Mouse (Mus musculus) left cerebral cortex, adult 2 months (tissue): Measurements from ENCODE around the gene 2210016F16Rik. TPM values are rescaled to one million over a fixed set of nuclear protein-coding genes. Genes with fewer than 3 reads are reported as not detected.
"Not testable (repeated sequence)": the region's sequence is repeated elsewhere in the genome, so short reads cannot be mapped to it uniquely, and the experiment has no call there.

Experiments used
- DNase-seq, 2 experiments: peaks; one replicate each; pipeline ENCODE4 v3.0.0; 2021 to 2022; ENCODE audit warnings: low spot score in 2 of 2, mixed read lengths in 1 of 2; ENCODE audit errors: extremely low spot score in 1 of 2
- H3K27ac ChIP-seq: fragments of 200-600 bp; 2 replicates; pipeline ENCODE4 v1.8.1; 2022
- H3K4me3 ChIP-seq: fragments of 200-600 bp; 2 replicates; pipeline ENCODE4 v1.8.1; 2022
- CTCF ChIP-seq: fragments of 200-600 bp; IDR thresholded peaks from 2 replicates; pipeline ENCODE4 v1.8.1; 2022; ENCODE audit warnings: antibody characterized with exemption, mild to moderate bottlenecking, moderate library complexity
- intact Hi-C: fragments of 180-260 bp; cut with DNase I; formaldehyde crosslinking; loops from one replicate; pipeline ENCODE4 v1.15.1; 2025
- total RNA-seq, 2 experiments: library from RNA; stranded (reverse); gene quantifications; 2 replicates each; pipeline ENCODE4 v1.2.3; 2021

Gene 2210016F16Rik
- total RNA-seq, 2 experiments from 2014 or later, result 7.1 to 7.4 TPM

DNA sequence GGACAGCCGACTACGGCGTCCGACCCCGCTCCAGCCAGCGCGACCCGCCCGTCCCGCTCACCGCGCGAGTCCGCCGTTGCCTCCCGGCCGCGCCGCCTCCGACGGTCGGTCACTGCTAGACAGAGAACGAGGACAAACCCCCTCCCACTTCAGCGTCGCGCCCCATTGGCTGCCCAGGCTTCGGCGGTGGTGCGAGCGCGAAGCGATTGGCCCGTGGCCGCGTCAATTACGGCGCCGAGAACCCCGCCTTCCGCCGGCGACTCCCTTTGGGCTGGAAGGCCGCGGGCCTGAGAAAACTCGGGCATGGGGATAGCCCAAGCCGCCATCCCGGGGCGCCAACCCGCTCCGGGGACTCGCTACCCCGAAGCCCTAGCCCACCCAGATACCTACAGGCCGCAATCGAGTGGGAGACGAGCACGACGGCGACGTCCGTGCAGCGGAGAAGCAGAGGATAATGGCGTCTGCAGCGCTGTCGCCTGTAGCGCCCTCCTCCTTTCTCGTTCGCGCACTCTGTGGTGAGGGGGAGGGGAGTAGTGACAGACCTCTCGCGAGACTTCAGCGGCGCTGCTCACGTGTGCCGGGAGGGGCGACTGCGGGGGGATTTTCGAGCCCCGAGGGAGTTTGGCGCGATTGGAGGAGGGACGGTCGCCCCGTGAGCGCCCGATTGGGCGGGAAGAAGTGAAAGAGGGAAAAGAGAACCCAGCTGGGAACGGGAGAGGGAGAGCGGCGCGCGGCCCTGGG is 17.1 kb upstream of the 2210016F16Rik start, which contains the start of gene Rmi1:
Rmi1 (plus strand) TSS at position 246 of the 741 bp plus-strand sequence.
- intact Hi-C loops, result loop anchor here (1.0 to 5.0 kb wide), 2 partner anchors 187 to 245 kb away; partner anchors contain the start of gene Idnk

DNA sequence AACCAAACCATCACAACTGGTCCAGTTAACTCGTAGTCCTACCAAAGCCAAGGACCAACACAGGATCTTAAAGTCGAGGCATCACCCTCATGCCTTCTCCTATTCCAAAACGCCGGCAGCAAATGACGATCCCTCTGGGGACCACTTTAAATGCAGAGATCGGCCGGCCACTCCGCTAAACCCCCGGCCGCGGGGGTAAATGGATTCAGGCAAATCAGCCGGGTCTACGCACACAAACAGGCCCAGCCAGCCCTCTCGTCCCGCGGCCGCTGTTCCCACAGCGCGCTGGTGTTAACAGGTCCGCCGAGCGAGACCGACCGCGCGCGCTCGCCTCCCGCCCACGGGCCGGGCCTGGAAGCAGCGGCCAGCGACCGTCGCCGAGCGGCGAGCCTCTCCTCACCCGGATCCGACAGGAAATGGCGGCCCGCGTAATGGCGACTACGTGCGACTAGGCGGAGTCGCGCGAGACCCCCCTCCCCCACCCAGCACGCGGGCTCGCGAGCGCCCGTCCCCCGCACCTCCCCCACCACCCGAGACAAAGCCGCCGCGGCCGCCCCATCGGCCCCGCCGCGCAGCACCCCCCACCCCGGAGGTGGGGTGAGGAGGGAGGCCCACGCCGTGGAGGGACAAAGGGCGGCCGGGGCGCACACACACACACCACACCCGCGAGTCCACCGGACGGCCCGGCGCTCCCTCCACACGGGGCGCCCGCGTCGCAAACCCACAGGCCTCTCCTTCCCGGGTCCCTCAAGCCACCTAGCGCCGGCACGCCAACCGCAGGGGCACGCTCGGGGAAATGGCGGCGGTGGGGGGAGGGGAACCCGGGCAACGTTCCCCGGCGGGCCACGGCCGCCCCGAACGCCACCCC is 16.3 kb upstream of the 2210016F16Rik start:
- intact Hi-C loops, result loop anchor here (1.0 to 5.0 kb wide), 3 partner anchors 141 to 244 kb away; partner anchors contain the start of gene Idnk
- peak overlapping the region; percentile 91 for H3K4me3 ChIP-seq

More for the DNA sequence above, 17.1 kb upstream of the 2210016F16Rik start, which contains the start of gene Rmi1:
- TF ChIP-seq CTCF, result no peak; the same call in 1 of the 2 replicates
- DNase-seq, result peak; percentile 98 to 99
- peak within 1 kb of the TSS; percentile 91 for H3K4me3 ChIP-seq
- peak within 1 kb of the TSS; percentile 99 for H3K27ac ChIP-seq

DNA sequence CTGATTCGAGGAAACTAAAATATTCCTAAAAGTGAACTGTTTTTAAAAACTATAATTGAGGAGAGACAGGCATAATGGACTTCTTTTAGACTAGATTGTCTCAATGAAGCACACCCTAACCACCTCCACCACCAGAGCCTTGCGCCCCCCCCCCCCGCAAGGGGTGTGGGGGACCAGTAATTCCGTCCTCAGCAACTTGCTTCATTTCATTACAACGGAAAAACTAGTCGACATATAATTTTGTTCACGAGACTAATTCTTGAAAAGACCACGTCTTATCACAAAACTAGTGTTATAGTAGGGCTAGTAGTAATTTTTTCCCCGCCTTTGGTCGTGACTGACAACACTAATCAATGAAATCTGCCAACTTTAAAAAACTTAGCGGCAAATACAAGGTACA is 15.6 kb upstream of the 2210016F16Rik start:
- Histone ChIP-seq H3K27ac (no peak overlapping the region), H3K4me3 (peak overlapping the region; percentile 91)
- no peak for DNase-seq
- intact Hi-C loops, result loop anchor here (2.0 to 5.0 kb wide), 2 partner anchors 142 to 243 kb away; partner anchors contain the start of gene Idnk
- TF ChIP-seq CTCF, result no peak

More for the DNA sequence above, 16.3 kb upstream of the 2210016F16Rik start:
- H3K27ac ChIP-seq, result peak overlapping the region; percentile 99
- DNase-seq, result peak; percentile 73 to 80
- no peak; the same call in none of the 2 replicates for TF ChIP-seq CTCF

DNA sequence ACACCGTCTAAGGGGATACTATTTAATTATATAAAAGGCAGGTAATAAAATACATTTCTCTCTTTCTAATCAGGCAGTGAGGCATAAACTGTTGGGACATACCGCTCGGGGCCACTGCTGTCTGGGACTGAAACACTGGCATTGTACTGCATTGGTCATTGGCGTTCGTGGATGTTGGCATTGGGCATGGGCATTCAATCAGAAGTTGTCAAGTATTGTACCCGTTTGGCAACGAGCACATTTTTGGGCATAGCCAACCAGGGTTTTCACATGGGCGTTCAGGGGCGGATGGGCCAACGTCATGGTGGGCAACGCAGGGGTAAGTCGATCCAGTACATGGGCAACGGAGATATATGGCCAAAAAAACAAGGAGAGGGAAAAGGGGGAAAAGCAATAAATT is 12.6 kb upstream of the 2210016F16Rik start:
- Histone ChIP-seq H3K4me3 (no peak overlapping the region), H3K27ac (no peak overlapping the region)
- TF ChIP-seq CTCF, result no peak
- no peak for DNase-seq
- intact Hi-C loops, result no loop called here

DNA sequence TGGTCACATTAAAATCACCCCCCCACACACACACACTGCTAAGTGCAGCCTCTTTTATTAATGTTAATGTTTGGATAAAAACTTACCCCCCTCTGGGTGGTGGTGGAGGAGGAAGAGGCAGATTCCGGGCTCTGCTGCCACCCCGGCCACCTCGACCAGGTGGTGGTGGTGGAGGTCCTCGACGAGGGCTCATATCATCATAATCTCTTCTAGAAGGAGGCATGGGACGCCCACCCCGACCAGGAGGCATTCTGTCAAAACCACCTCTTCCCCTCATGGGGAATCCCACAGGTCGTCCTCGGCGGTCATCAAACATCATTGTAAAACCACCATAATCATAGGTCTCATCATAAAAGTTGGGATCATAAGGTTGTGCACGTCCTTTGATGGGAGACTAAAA is 9.4 kb upstream of the 2210016F16Rik start:
- DNase-seq, intact Hi-C loops, H3K4me3 ChIP-seq, H3K27ac ChIP-seq: not testable (repeated sequence)

DNA sequence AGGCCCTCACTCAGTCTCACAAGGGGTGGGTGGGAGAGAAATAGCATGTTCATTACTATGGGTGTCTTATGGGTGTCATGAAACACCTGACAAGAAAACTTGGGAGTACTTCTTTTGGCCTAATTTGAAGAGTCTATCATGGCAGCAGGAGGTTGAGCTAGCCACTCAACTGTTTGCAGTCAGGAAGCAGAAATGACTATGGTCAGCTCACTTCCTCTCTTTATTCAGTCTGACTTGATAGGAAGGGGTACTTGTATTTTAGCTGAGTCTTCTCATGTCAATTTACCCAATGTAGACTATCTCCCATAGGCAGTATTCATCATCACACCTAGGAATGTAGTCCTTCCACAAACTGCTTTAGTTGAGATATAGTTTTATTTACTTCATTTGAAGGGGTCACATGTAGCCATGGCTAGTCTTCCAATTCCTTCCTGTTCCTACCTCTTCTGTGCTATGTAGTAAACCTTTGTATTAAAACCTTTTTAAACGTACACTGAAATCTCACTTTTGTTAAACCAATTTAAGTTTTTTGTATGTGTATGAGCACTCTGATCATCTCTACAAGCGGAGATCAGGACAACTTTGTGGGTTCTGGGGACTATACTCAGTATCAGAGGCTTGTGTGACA is 4.4 kb upstream of the 2210016F16Rik start:
- H3K27ac ChIP-seq, result no peak overlapping the region
- TF ChIP-seq CTCF, result no peak
- no peak for DNase-seq
- intact Hi-C loops, result loop anchor here (2.0 to 5.0 kb wide), 2 partner anchors 153 to 231 kb away; no protein-coding TSS in a partner anchor
- H3K4me3 ChIP-seq, result no peak overlapping the region

DNA sequence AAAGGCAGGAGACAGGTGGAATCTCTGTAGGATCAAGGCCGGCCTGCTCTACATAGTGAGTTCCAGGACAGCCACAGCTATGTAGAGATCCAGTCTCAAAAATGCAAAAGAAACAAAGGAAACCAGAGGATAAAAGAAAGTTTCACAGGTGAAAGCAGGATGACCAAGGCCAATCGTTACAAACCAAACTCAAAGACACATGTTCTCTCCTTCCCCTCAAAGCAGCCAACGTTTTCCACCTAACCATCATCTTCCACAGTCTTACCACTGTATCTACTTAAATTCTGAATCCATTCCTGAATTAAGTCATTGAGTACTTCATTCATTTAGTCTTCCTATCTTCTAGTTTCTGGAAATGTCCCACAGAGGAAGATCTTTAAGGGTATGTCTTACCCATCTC is 3.4 kb upstream of the 2210016F16Rik start:
- DNase-seq, result no peak
- H3K27ac ChIP-seq, result no peak overlapping the region
- intact Hi-C loops, result loop anchor here (2.0 to 5.0 kb wide), 2 partner anchors 154 to 230 kb away; no protein-coding TSS in a partner anchor
- H3K4me3 ChIP-seq, result no peak overlapping the region
- no peak for TF ChIP-seq CTCF

DNA sequence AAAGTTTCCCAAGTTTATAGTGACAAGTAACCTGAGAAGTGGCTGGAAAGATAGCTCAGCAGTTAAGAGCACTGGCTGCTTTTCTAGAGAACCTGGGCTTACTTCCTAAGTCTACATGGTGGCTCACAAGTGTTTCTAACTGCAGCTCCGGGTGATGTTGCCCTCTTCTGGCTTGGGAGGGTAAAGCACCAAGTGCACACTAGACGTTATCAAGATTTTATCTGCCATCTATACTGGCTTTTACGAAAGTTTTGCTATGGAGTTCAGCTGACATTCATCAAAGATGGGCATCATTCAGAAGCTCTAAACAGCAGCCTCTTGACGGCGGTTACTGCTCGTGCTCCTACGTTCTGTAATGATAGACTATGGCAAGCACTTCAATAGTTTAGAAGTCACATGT is 2.9 kb upstream of the 2210016F16Rik start:
- intact Hi-C loops, result loop anchor here (1.0 to 5.0 kb wide), 3 partner anchors 100 to 229 kb away; no protein-coding TSS in a partner anchor
- TF ChIP-seq CTCF, result peak; percentile 85
- Histone ChIP-seq H3K27ac (no peak overlapping the region), H3K4me3 (no peak overlapping the region)
- peak; percentile 70 to 71 for DNase-seq

DNA sequence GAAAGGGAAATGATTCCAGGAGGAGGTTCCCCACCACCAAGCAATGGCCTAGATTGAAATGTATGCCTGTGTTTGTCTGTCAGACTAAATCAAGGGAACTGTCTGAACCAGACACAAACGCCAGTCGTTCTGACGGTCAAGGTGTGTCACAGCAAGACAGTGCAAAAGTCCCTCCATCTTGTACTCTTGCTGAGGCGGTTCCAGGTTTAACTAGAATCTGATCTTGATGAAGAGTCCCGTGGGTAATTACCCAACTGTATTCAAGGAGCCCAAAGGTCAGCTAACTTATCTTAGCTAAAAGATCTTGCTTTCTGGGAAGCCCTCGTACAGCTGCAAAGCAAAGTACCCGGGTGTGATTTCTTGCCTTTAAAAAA is 509 bp upstream of the 2210016F16Rik start:
- Histone ChIP-seq H3K4me3 (peak overlapping the region; percentile 81), H3K27ac (no peak overlapping the region)
- no peak for DNase-seq
- no peak for TF ChIP-seq CTCF
- intact Hi-C loops, result loop anchor here (5.0 kb wide), 1 partner anchor 157 kb away; no protein-coding TSS in a partner anchor

DNA sequence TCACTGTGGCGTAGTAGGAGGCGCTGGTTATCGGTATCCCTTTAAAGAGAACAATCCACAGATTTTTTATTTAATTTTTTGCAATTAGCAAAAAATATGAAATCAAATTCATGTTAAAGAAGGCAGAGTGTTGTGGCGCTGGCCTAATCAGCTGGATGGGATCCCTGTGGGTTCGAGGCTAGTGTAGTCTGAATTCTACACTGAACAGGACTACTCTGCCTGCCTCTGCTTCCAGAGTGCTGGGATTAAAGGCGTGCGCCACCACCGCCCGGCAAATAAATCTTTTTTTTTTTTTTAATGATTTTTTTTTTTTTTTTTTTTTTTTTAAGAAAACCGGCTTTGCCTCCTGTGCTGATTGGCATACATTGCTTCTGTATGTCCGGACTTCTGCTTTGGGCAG is 654 bp downstream of the 2210016F16Rik start:
- intact Hi-C loops, result no loop called here
- no peak for TF ChIP-seq CTCF
- no peak overlapping the region; the same call in 1 of the 2 replicates for H3K27ac ChIP-seq
- peak overlapping the region; percentile 81 for H3K4me3 ChIP-seq
- DNase-seq, result no peak

DNA sequence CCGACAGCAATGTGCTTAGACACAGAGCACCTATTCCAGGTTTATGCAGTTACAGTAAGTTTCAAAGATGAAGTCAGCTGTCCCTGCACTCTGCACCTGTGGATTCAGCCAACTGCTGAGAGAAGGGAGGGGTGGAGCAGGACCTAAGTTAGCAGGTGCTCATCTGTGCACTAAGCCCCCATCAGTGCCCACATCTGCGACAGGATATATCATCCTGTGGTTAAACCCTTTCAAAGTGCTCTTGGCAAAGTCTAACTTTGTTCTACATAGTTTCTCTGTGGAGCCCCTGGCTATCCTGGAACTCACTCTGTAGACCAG is 11.9 kb downstream of the 2210016F16Rik start:
- no peak overlapping the region for H3K4me3 ChIP-seq
- H3K27ac ChIP-seq, result no peak overlapping the region
- TF ChIP-seq CTCF, result no peak
- no peak for DNase-seq
- intact Hi-C loops, result no loop called here
